Mouse (Mus musculus): ENCODE data around the gene Ptpn3. TPM values are rescaled to one million over a fixed set of nuclear protein-coding genes. Genes with fewer than 3 reads are reported as not detected.

Gene Ptpn3
- polyA plus RNA-seq, 1 experiment from 2014 or later = 5.5 TPM

- H3K36me3 ChIP-seq (replicated peaks; ENCODE audit: control insufficient read depth, insufficient read depth) = 0 out of 2 replicates have a peak, but pooled peaks cover 7% of the 10 kb centered on the region
- no peak overlapping the region for H3K27ac ChIP-seq
- no peaks in the 10 kb centered on the region for H3K4me1 ChIP-seq (replicated peaks; ENCODE audit: control insufficient read depth, insufficient read depth, low read length)
- 0 out of 2 replicates have a peak overlapping the region, but pooled peaks have one; percentile 9 for H3K4me2 ChIP-seq (replicated peaks)
- no peak overlapping the region for H3K4me3 ChIP-seq (replicated peaks; ENCODE audit: low read length)
- no peaks in the 10 kb centered on the region for H3K27me3 ChIP-seq (ENCODE audit: control insufficient read depth, insufficient read depth, low read length)
- DNase-seq (ENCODE audit: low spot score) = no peak
- 58% methylated on average over 18 of the region's 18 CpGs for WGBS
- ATAC-seq (ENCODE audit: low FRiP score) = no peak
- no peak overlapping the region for H3K9ac ChIP-seq
- H3K9me3 ChIP-seq (ENCODE audit: control insufficient read depth, low read length) = no peaks in the 10 kb centered on the region
These were observed 72.8 kb downstream of the Ptpn3 start for GRCm38 (mm10) chr4:57228601-57229520.

DNA sequence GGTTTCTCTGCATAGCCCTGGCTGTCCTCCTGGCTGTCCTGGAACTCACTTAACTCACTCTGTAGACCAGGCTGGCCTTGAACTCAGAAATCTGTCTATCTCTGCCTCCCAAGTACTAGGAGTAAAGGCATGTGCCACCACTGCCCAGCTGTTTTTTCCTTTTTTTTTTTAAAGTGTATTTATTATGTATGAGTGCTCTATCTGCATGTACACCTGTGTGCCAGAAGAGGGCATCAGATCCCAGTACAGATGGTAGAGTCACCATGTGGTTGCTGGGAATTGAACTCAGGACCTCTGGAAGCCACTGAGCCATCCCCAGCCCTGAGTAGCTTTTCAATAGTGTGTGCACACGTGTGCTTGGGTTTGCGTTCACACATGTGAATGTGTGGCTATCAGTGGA, 76.9 kb downstream of the Ptpn3 start:
- H3K4me2 ChIP-seq (replicated peaks) = no peak overlapping the region
- DNase-seq (ENCODE audit: low spot score) (no peak), ATAC-seq (ENCODE audit: low FRiP score) (no peak)
- 0 out of 2 replicates have a peak, but pooled peaks cover 7% of the 10 kb centered on the region for H3K36me3 ChIP-seq (replicated peaks; ENCODE audit: control insufficient read depth, insufficient read depth)
- no peaks in the 10 kb centered on the region for H3K9me3 ChIP-seq (ENCODE audit: control insufficient read depth, low read length)
- 96% methylated on average over 2 of the region's 2 CpGs for WGBS
- H3K4me3 ChIP-seq (replicated peaks; ENCODE audit: low read length) = no peak overlapping the region
- H3K4me1 ChIP-seq (replicated peaks; ENCODE audit: control insufficient read depth, insufficient read depth, low read length) = no peaks in the 10 kb centered on the region
- H3K9ac ChIP-seq = no peak overlapping the region
- no peak overlapping the region for H3K27ac ChIP-seq
- no peaks in the 10 kb centered on the region for H3K27me3 ChIP-seq (ENCODE audit: control insufficient read depth, insufficient read depth, low read length)

DNA sequence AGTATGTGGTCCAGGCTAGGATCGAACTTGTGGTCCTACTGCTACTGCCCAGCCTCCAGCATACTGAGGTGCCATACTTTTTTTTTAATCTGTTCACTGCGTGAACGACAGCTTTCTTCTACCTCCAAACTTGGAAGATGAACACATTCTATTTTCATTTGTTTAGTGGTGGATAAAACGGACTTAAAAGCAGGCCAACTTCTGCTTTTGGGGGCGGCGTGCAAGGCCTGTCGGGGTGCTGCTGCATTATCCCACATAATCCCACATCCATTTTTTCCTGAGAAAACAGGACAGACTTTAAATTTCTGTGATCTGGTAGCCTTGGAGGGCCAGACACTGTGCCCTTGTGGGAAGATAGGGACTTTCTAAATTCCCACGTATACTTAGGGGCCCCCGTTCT, 83.9 kb downstream of the Ptpn3 start:
- no peak overlapping the region for H3K9ac ChIP-seq
- DNase-seq (ENCODE audit: low spot score) = no peak
- no peaks in the 10 kb centered on the region for H3K4me1 ChIP-seq (replicated peaks; ENCODE audit: control insufficient read depth, insufficient read depth, low read length)
- H3K27me3 ChIP-seq (ENCODE audit: control insufficient read depth, insufficient read depth, low read length) = no peaks in the 10 kb centered on the region
- H3K4me2 ChIP-seq (replicated peaks) = no peak overlapping the region
- no peak overlapping the region for H3K4me3 ChIP-seq (replicated peaks; ENCODE audit: low read length)
- H3K27ac ChIP-seq = no peak overlapping the region
- WGBS = 92% methylated on average over 9 of the region's 9 CpGs
- 0 out of 2 replicates have a peak, but pooled peaks cover 3% of the 10 kb centered on the region for H3K36me3 ChIP-seq (replicated peaks; ENCODE audit: control insufficient read depth, insufficient read depth)
- no peak for ATAC-seq (ENCODE audit: low FRiP score)
- H3K9me3 ChIP-seq (ENCODE audit: control insufficient read depth, low read length) = no peaks in the 10 kb centered on the region

DNA sequence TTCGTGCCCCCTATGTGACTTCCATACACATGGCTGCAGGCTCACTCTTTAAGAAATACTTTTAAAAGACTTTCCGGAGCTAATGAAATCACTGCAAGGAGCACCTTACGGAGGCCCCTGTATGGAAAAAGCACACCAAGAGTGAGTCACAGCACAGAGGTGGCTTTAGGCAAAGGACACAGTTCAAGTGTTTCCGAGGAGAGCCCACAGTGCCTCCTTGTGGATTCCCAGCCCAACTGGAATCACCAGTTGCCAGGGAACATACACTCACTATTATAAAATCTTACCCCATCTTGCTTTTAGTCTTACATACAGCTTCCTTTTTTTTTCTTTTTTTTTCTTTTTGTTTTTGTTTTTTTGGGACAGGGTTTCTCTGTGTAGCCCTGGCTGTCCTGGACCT, 85.1 kb downstream of the Ptpn3 start:
- no peaks in the 10 kb centered on the region for H3K27me3 ChIP-seq (ENCODE audit: control insufficient read depth, insufficient read depth, low read length)
- 0 out of 2 replicates have a peak, but pooled peaks cover 3% of the 10 kb centered on the region for H3K36me3 ChIP-seq (replicated peaks; ENCODE audit: control insufficient read depth, insufficient read depth)
- no peaks in the 10 kb centered on the region for H3K4me1 ChIP-seq (replicated peaks; ENCODE audit: control insufficient read depth, insufficient read depth, low read length)
- no peak overlapping the region for H3K27ac ChIP-seq
- no peaks in the 10 kb centered on the region for H3K9me3 ChIP-seq (ENCODE audit: control insufficient read depth, low read length)
- no peak for DNase-seq (ENCODE audit: low spot score)
- no peak for ATAC-seq (ENCODE audit: low FRiP score)
- H3K9ac ChIP-seq = no peak overlapping the region
- H3K4me2 ChIP-seq (replicated peaks) = no peak overlapping the region
- 95% methylated on average over 4 of the region's 4 CpGs for WGBS
- no peak overlapping the region for H3K4me3 ChIP-seq (replicated peaks; ENCODE audit: low read length)

- ATAC-seq (ENCODE audit: low FRiP score) = no peak
- DNase-seq (ENCODE audit: low spot score) = no peak
- Histone ChIP-seq H3K9me3 (ENCODE audit: control insufficient read depth, low read length) (no peaks in the 10 kb centered on the region), H3K9ac (no peak overlapping the region), H3K4me2 (replicated peaks) (no peak overlapping the region), H3K27ac (no peak overlapping the region), H3K36me3 (replicated peaks; ENCODE audit: control insufficient read depth, insufficient read depth) (0 out of 2 replicates have a peak, but pooled peaks cover 3% of the 10 kb centered on the region), H3K27me3 (ENCODE audit: control insufficient read depth, insufficient read depth, low read length) (no peaks in the 10 kb centered on the region), H3K4me1 (replicated peaks; ENCODE audit: control insufficient read depth, insufficient read depth, low read length) (no peaks in the 10 kb centered on the region), H3K4me3 (replicated peaks; ENCODE audit: low read length) (no peak overlapping the region)
- WGBS = 64% methylated on average over 9 of the region's 9 CpGs
These were observed 86.8 kb downstream of the Ptpn3 start for GRCm38 (mm10) chr4:57214852-57215251.

DNA sequence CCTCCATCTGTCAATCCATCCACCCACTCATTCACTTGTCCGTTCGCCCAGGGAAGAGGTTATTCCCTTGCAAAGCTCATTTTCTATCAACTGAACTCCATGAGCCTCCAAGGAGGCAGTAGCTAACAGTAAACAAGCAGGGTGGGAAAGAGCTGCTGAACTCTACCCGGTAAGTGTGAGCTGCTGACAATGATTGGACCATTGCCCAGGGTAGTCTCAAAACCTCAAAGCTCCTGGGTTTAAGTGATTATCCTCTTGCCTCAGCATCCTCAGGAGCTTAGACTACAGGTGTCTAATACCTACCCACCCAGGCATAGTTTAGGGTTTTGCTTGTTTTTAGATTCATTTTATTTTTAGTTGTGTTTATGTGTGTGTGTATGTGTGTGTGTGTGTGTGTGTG, 87.5 kb downstream of the Ptpn3 start:
- H3K27ac ChIP-seq = no peak overlapping the region
- no peak overlapping the region for H3K4me2 ChIP-seq (replicated peaks)
- ATAC-seq (ENCODE audit: low FRiP score) = no peak
- no peaks in the 10 kb centered on the region for H3K9me3 ChIP-seq (ENCODE audit: control insufficient read depth, low read length)
- no peaks in the 10 kb centered on the region for H3K27me3 ChIP-seq (ENCODE audit: control insufficient read depth, insufficient read depth, low read length)
- H3K36me3 ChIP-seq (replicated peaks; ENCODE audit: control insufficient read depth, insufficient read depth) = 0 out of 2 replicates have a peak, but pooled peaks cover 3% of the 10 kb centered on the region
- H3K4me1 ChIP-seq (replicated peaks; ENCODE audit: control insufficient read depth, insufficient read depth, low read length) = no peaks in the 10 kb centered on the region
- no peak overlapping the region for H3K9ac ChIP-seq
- no peak overlapping the region for H3K4me3 ChIP-seq (replicated peaks; ENCODE audit: low read length)
- DNase-seq (ENCODE audit: low spot score) = no peak
- 63% methylated on average over 3 of the region's 3 CpGs for WGBS

- no peak for DNase-seq (ENCODE audit: low spot score)
- no peak overlapping the region for H3K9ac ChIP-seq
- H3K27ac ChIP-seq = no peak overlapping the region
- no peaks in the 10 kb centered on the region for H3K4me1 ChIP-seq (replicated peaks; ENCODE audit: control insufficient read depth, insufficient read depth, low read length)
- H3K4me3 ChIP-seq (replicated peaks; ENCODE audit: low read length) = no peak overlapping the region
- 86% methylated on average over 2 of the region's 2 CpGs for WGBS
- no peaks in the 10 kb centered on the region for H3K9me3 ChIP-seq (ENCODE audit: control insufficient read depth, low read length)
- no peaks in the 10 kb centered on the region for H3K27me3 ChIP-seq (ENCODE audit: control insufficient read depth, insufficient read depth, low read length)
- ATAC-seq (ENCODE audit: low FRiP score) = no peak
- H3K4me2 ChIP-seq (replicated peaks) = no peak overlapping the region
- H3K36me3 ChIP-seq (replicated peaks; ENCODE audit: control insufficient read depth, insufficient read depth) = no peaks in the 10 kb centered on the region
These were observed 89.9 kb downstream of the Ptpn3 start for GRCm38 (mm10) chr4:57211706-57212105.

- Histone ChIP-seq H3K36me3 (replicated peaks; ENCODE audit: control insufficient read depth, insufficient read depth) (no peaks in the 10 kb centered on the region), H3K9ac (no peak overlapping the region), H3K27me3 (ENCODE audit: control insufficient read depth, insufficient read depth, low read length) (no peaks in the 10 kb centered on the region), H3K4me1 (replicated peaks; ENCODE audit: control insufficient read depth, insufficient read depth, low read length) (no peaks in the 10 kb centered on the region), H3K4me3 (replicated peaks; ENCODE audit: low read length) (no peak overlapping the region), H3K27ac (no peak overlapping the region), H3K9me3 (ENCODE audit: control insufficient read depth, low read length) (no peaks in the 10 kb centered on the region), H3K4me2 (replicated peaks) (no peak overlapping the region)
- ATAC-seq (ENCODE audit: low FRiP score) (no peak), DNase-seq (ENCODE audit: low spot score) (no peak)
- WGBS = 79% methylated on average over 8 of the region's 8 CpGs
These were observed 95.7 kb downstream of the Ptpn3 start for GRCm38 (mm10) chr4:57205908-57206307.

GRCm38 (mm10) chr4:57204780-57205179, 96.9 kb downstream of the Ptpn3 start:
- Histone ChIP-seq H3K27ac (no peak overlapping the region), H3K9ac (no peak overlapping the region), H3K27me3 (ENCODE audit: control insufficient read depth, insufficient read depth, low read length) (no peaks in the 10 kb centered on the region), H3K4me1 (replicated peaks; ENCODE audit: control insufficient read depth, insufficient read depth, low read length) (no peaks in the 10 kb centered on the region), H3K4me2 (replicated peaks) (no peak overlapping the region), H3K9me3 (ENCODE audit: control insufficient read depth, low read length) (no peaks in the 10 kb centered on the region), H3K36me3 (replicated peaks; ENCODE audit: control insufficient read depth, insufficient read depth) (no peaks in the 10 kb centered on the region), H3K4me3 (replicated peaks; ENCODE audit: low read length) (no peak overlapping the region)
- ATAC-seq (ENCODE audit: low FRiP score) (no peak), DNase-seq (ENCODE audit: low spot score) (no peak)
- 76% methylated on average over 11 of the region's 11 CpGs for WGBS
